Mouse (Mus musculus) layer of hippocampus, adult 8-10 months (tissue): ENCODE measurements at regions not wholly inside any gene's neighbourhood (a gene's known extent, or its start where the extent isn't known, plus 50 kb on each side); places are given as distances from the start of the nearest gene placed in this dataset.
"Not testable (repeated sequence)": the region's sequence is repeated elsewhere in the genome, so short reads cannot be mapped to it uniquely, and the experiment has no call there.

ENCODE experiments used
- DNase-seq, 2 experiments: peaks; one replicate each; pipeline ENCODE4 v3.0.0; 2022; ENCODE audit warnings: low spot score in 2 of 2

DNA sequence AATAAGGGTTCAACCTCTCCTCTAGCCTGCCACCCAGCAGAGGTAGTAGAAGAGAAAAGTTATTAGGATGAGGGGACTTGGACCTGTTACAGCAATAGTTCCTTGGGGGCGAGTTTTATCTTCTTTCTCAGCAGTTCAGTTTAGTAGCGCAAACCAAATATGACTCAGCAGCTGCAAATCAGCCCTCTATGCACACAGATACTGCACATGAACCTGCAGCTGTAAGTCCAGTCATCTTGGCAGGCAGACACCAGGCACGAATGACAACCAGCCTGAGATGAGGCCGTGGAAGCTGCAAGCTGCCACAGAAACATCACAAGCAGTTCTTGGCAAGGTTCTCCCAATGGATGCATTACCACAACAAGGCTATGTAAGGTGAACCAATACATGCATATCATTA lies 327.0 kb upstream of the Akr1e1 start:
- no peak for DNase-seq

DNA sequence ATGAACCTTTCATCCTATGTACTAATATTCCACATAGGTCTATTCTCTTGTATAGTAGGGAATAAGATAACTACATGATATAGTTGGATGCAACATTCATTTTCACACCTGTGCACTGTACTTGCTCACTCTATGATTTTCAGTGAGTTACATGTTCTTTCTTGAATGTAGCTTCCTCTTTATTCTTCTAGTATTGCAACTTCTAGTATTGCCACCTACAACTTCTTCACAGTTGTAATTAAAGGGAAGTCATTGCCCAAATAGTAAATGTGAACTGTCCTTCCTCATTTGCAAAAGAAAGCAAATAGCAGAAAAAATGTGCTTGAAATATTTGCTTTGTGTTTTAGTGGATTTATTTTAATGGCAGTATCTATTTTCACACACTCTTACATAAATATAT lies 330.9 kb upstream of the Akr1e1 start:
- no peak for DNase-seq

DNA sequence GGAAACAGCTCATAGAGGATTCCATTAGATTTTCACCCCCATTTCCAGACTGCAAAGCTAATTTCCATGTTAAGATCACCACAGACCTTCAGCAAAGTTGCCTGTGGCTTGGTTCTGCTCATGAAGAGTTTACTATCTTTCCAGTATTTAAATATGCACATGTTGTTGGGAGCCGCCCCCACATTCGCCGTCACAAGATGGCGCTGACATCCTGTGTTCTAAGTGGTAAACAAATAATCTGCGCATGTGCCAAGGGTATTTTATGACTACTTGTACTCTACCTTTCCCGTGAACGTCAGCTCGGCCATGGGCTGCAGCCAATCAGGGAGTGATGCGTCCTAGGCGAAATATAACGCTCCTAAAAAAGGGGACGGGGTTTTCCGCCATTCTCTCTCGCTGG lies 333.5 kb upstream of the Akr1e1 start:
- peak; percentile 21 to 43 for DNase-seq

DNA sequence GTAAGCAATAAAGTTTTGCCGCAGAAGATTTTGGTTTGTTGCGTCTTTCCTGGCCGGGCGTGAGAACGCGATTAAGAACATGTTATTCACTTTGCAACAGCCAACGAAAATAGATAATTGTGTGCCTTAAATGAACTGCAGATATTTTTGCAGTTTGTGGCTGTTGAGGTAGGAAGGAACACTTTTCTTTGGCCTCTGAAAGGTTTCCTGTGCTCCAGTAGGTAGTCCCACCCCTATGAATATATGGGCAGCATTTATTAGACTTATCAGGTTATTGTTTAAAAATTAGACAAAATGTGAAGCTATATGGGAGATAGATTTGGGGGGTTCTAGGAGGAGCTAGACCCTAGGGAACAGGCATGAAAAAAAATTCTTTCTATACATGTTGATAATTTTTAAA lies 334.1 kb upstream of the Akr1e1 start:
- DNase-seq = no peak

DNA sequence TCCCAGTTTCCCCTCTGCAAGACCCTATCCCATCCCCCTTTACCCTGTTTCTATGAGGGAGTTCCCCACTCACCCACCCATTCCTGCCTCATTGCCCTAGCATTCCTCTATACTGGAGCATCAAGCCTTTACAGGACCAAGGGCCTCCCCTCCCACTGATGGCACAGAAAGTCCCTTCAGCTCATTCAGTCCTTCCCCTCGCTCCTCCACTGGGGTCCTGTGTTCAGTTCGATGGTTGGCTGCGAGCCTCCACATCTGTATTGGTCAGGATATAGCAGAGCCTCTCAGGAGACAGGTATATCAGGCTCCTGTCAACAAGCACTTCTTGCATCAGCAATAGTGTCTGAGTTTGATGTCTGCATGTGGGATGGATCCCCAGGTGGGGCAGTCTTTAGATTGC lies 346.4 kb upstream of the Akr1e1 start:
- DNase-seq = no peak

DNA sequence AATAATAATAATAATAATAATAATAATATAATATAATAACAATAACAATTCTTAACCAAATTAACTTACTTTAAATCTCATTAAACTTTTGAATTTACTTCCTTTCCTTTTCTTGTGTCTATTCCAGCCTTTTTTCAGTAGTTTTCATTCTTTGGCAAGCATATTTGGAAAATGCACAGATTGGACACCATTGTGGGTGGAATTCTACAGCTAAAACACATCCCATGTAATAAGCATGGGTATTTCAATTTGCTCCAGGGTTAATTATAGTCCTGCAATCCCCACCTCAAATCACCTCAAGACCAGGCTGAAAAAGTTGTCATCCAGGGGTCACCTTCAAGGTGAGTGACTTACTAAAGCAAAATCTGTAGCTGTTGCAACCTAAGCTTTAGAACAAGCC lies 355.9 kb upstream of the Akr1e1 start:
- DNase-seq = no peak

DNA sequence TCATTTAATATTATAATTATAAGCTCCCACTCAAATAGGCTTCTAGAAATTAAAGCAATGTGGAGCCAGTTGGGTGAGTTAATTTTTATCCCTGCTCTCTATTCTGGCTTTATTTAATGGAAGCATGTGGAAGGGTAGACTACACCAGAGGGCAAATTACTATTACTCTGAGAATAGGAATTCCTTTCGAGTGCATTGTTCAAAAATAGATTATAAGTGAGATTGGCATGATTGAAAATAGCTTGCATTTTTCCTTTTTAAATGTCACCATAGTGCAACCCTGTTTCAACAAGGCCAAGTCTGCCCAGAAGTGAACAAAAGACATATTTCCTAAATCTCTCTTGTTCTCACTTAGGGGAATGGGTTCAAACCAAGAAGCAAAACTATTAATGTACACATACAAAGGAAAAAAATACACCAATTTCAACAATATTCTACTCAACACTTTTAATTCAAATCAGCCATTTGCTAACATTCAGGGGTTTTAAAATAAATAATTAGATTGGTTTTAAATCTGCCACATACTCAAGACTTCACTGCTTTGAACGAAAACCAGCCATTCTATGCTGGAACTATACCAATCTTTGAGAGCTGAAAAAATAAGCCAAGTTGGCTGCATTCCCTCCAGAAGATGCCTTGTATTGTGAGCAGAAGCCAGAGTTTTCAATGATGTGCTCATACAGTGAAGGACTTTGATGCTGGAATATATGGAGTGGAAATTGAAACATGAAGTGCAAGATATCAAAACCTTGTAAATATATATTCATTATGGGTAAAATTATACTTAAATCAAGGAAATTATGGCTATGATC lies 361.3 kb upstream of the Akr1e1 start:
- no peak for DNase-seq

DNA sequence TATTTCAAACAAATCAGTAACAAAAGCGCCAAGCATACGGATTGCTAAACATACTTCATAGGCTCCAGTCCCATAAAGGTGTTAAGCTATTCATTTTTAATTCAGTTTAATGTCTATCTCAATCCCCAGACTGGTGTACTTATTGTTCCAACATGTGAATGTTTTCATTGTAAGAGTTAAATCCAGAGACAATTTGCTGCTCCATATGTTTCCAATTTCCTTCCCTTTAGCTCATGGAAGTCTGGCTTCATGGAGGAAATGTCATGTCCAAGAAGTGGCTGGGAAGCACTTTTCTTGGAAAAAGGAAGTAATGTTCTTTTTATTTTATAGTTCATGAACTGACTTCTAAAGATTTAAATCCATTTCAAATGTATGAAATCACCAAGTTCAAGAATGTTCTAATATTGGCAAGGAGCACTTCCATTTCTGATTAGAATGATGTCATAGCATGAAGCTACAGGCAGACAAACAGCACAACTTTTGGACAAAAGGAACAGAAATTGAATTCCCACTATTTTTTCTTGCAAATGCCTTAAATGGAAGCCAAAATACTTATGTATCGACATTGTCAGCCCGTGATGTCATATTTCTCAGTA lies 362.6 kb upstream of the Akr1e1 start:
- no peak for DNase-seq

DNA sequence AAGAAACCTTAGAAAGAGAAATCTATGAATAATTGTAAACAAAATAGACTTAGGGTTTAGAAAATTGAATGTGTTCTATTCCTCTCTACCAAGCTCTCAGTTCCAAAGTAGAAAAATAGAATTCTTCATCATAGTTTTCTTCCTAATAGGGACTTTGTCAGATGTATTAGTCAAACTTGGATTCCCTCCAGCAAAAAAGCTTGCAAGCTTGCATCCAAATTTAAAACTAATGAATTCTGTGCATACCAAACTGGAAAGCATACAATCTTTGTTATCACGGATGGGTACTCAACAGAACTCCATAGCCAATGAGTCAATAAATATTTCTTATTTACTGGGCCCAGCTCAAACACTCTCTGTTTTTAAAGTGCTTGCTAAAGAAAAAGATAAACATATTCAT lies 383.9 kb upstream of the Akr1e1 start:
- no peak for DNase-seq

DNA sequence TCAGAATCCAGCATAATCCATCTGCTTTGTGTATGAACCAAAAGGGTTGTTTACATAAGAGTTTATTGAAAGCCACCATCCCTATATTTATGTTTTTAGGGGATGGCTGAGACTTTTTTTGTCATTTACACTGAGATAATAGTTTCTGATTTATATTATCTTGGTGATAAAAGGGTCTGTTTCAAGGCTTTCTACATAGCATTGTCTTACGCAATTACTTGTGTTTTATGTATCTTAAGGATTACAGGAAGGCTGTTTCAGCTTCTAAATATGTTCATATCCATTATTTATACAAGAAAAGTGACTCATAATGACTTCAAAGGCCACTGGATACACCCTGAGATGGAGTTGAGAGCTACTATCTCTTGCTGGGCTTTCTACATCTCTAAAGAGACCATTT lies 399.3 kb upstream of the Akr1e1 start:
- no peak for DNase-seq

DNA sequence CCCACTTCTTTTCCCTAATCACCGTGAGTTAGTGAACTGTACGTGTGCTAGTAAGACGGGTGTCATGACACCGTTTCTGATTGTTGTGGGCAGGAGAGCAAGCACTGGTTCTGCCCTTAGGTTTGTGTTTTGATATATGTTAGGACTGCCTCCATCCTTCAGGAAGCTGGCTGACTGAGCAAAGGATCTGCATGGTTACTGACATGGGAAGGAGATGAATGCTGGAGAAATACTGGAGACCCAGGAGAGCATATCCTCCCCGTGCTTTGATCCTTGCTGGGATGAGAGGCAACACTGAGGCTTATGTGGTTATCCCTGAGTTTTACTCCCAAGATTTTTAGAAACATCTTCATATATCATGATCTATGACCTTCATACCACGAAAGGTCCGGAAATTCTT lies 413.5 kb upstream of the Akr1e1 start:
- no peak for DNase-seq

DNA sequence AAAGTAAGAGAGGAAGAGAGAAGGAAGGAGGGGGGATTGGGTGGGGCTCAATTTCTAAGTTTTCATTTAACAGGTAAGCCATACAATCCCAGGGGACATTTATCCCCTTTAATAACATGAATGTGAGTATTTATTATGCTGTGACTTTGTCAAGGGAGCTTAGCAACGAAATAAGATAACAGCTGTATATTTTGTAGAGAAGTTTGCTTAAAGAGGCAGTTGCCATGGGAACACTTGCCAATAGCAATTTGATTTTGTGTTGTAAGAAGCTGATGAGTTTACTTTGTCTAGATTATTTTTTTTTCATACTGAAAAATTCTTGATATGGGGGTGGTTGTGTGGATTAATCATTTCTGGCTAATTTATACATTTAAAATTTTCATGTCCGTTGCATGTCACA lies 450.9 kb upstream of the Akr1e1 start:
- no peak for DNase-seq

DNA sequence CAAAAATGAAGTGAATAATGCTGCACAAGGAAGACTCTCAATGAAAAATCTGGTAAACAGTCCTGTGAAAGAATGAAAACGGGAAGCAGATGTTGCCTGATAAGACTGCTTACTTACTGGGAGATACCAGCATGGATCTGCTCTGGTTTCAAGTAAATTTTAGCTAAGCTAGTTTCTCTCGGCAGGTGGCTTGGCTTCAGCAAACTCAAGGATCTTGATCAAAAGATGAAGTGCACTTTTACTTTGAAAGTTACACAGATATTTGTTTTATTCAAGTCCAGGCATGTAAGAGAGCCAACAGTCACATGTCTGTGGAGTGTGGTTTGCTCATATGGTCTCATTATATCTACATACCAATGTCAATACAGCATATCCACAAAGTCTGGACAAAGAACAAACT lies 451.5 kb upstream of the Akr1e1 start:
- no peak for DNase-seq

DNA sequence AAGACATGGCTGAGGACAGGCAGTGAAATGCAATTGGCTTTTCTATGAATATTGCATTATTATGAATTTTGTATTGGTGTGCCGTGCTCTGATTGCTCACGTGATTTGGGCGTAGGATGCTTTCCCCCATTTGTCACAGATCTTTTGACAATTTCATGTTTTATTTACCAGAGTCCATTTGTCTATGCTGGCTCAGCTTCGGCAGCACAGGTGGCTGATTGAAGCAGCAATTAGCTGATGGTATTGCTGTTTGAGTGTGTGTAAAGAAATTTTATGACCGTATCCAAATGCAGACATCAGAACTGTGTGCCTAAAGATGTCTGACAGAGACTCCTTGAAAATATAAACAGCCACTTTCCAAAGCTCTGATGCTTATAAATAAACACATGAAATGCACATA lies 498.5 kb upstream of the Akr1e1 start:
- peak; percentile 8 to 20 for DNase-seq

DNA sequence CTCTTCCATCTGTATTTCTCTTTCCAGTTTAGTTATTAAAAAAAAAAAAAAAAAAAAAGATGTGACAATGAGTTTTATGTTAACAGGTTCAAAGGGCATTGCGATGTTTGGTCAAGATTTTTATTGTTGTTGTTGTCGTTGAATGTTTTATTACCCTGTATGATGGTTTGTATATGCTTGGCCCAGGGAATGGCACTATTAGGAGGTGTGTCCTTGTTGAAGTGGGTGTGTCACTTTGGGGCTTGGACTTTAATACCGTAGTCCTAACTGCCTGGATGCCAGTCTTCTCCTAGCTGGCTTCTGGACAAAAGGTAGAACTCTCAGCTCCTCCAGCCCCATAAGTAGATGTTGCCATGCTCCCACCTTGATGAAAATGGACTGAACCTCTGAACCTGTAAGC lies 545.9 kb upstream of the Akr1e1 start:
- DNase-seq = no peak

DNA sequence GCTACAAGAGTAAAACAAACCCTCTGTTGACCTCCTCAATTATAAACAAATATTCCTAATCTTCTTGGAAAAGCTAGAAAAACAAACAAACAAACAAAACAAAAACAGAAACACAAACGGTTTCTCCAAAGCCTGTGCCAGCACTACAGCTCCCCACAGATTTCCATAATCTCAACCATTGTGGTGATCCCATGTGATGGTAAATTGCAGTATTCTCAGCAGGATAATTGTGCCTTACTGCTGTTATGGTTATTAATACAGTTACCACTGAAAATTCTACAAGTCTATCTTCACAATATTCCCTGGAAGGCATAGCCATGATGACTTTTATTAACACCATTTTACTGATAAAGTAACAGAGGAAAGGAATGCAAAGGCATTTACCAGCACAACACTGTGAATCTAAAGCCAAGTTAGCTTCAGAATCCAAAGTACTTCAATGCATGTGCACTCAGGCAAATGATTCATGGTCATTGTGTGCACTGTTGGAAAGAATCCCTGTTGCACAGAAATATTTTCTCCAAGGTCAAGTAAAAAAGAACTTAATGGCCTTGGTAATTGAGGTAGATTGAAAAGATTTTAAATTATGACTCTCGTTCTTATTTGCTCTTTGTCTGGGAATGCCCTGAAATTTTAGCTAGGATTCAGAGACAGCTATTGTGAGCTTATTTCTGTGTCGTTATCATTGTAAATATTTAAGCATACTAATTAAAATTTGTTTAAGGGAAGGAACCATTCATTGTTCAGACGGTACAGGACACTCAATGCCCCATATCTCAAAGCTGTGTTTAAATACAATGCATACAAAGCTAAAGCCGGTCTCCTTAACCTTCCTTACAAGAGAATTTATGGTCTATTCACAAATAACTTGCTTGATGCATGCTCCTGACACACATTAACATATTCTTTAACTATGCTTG lies 551.1 kb upstream of the Akr1e1 start:
- no peak for DNase-seq

DNA sequence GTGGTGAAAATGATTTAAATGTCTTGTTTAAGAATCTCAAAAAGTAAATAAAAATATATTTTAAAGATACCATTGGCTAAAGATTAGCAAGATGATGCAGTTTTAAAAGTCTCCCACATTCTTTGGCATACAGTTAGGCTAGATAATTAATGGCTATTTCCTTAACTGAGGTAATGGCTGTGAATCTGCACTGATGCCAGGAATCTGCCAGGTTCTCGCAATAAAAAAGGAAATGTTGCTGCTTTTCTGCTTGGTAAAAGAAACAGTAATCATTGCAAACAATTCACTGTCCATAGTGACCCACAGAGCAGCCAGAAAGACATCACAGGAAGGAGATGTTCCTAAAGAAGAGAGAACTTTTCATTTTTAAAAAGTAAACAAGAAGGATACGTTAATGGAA lies 557.7 kb upstream of the Akr1e1 start:
- DNase-seq = no peak

DNA sequence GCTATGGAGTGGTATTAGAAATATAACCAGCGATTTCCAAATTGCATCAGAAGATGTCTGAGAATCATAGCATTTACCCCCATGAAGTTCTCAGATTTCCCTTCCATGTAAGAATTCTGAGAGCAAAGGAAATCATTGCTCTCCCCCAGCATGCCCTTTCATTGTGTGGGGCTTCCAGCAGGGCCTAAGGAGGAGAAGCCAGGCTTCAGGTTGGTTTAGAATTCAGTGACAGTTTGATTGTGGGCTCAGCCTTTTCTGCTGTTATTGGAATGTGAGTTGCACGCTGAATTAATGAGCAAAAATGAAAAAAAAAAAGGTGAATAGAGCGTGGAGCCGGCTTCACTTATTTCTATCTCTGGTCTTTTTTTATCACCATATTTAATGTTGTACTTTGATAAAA lies 570.0 kb upstream of the Akr1e1 start:
- no peak for DNase-seq

DNA sequence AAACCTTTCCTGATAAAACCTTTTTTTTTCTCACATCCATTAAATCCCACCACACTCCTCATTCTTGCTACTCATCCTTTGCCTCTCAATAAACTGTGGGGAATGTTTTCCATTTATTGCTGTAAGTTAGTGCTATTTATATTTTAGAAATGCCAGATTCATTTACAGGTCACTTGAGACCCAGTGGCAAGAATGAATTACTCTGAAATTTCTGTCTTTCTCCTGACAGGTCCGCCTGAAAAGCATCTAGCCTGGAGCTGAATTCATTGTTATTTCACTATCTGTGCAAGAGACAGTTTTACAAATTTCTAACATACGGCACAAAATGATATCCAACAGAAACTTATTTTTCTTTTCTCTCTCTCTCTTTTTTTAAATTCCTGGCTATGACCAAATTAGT lies 570.6 kb upstream of the Akr1e1 start:
- no peak for DNase-seq

DNA sequence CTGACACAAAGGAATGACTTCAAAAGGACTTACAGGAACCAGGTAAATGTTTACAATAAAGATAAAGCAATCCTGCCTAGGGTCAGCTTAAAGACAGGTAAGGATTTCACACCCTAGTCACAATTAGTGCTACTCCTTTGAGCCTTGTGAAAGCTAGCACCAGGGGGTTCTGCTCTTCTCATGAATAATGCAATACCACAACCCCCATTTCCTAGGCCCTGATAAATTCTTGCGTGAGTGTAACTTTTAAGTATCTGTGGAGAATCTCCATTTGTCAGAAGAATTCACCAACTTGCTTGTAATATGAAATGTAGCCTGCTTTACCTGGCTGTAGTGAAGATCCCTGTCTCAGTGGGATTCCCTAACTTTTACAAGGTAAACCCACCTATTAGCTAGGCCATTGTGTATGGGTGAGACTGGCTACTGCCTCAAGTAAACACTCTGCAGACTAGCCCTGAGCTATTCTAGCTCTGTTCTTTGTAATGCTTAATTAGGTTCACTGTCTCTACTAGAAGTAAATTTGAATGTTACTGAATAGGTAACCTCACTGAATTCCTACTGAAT lies 576.3 kb upstream of the Akr1e1 start:
- DNase-seq = not testable (repeated sequence)

DNA sequence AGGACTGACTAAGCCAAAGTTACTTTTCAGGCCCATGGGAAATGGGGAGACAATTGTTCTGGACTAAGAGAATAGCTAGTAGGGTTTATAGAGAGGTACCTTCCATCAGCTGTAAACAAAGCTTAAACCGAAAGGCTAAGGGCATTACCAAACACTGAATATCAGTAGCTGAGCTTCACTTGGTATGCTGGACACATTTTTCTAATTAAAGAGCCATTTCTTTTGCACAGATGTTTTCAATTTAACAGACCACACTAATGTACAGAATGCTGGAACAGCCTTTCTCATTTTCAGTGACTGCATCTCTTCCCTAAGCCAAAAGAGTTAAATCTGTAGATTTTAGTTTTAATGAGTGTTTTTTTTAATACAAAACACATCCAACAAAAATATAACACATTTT lies 593.8 kb upstream of the Akr1e1 start:
- no peak for DNase-seq

DNA sequence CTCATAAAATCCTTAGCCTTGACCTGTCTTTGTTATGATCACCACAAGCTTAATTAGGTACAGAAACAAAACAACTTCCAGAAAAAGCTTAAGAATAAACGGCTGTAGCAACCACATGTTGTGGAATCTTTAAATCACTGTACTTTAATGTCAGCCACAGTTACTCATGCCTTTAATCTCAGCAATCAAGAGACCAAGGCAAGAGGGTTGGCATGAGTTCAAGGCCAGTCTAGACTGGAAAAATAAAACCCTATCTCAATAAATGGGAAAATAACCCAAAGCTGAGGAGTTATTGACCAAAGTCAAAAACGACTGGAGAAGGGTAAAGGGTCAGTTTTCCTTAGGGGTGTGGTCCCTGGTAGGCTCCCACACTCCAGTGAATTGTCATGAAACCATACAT lies 595.2 kb upstream of the Akr1e1 start:
- DNase-seq = no peak
